Mouse (Mus musculus) small intestine, adult 2 months (tissue): ENCODE results near the gene Arhgap32.

Experiments used
- CTCF ChIP-seq: fragments of 200-500 bp; IDR thresholded peaks from 2 replicates; pipeline ENCODE4 v1.5.1; 2012; ENCODE audit warnings: low read depth, mild to moderate bottlenecking, control low read depth, inconsistent platforms, low read length, moderate library complexity, mixed read lengths; ENCODE audit not compliant: insufficient replicate concordance, insufficient read length; ENCODE audit errors: extremely low read depth
- POLR2A ChIP-seq: fragments of 200-500 bp; IDR thresholded peaks from 2 replicates; pipeline ENCODE4 v1.6.1; 2012; ENCODE audit warnings: low read depth, mild to moderate bottlenecking, control low read depth, inconsistent platforms, low read length, moderate library complexity

GRCm38 (mm10) chr9:32095511-32095910, 20.4 kb upstream of the Arhgap32 start:
- TF ChIP-seq POLR2A: no peak
- no peak for TF ChIP-seq CTCF
